Mouse (Mus musculus): ENCODE data around the gene Slc22a5. TPM values are rescaled to one million over a fixed set of nuclear protein-coding genes. Genes with fewer than 3 reads are reported as not detected.
A peak's percentile ranks its signal among the peaks of the same experiment; 100 is the strongest.
"Not testable (repeated sequence)": the region's sequence is repeated elsewhere in the genome, so short reads cannot be mapped to it uniquely, and the experiment has no call there.

The Slc22a5 gene
- polyA plus RNA-seq, 1 experiment from 2014 or later = 13.7 TPM

- H3K4me2 ChIP-seq (ENCODE audit: low read depth, low read length) = peak overlapping the region; percentile 88
- no peak for ATAC-seq
- H3K9me3 ChIP-seq (ENCODE audit: control insufficient read depth, low read length) = no peaks in the 10 kb centered on the region
- H3K9ac ChIP-seq (ENCODE audit: low read depth, low read length) = peak overlapping the region; percentile 78
- peak overlapping the region; percentile 79 for H3K27ac ChIP-seq (ENCODE audit: low read length)
- H3K4me3 ChIP-seq (ENCODE audit: low read length) = peak overlapping the region; percentile 69
- peaks cover 16% of the 10 kb centered on the region for H3K4me1 ChIP-seq (ENCODE audit: control insufficient read depth, insufficient read depth, low read length)
- no peaks in the 10 kb centered on the region for H3K27me3 ChIP-seq (replicated peaks; ENCODE audit: control insufficient read depth, insufficient read depth, low read length)
- WGBS = 5% methylated on average over 33 of the region's 33 CpGs
- H3K36me3 ChIP-seq (ENCODE audit: control insufficient read depth, insufficient read depth, low read length) = no peaks in the 10 kb centered on the region
Measured at GRCm38 (mm10) chr11:53890906-53891504, 455 bp downstream of the Slc22a5 start.

- no peak overlapping the region for H3K9ac ChIP-seq (ENCODE audit: low read depth, low read length)
- no peaks in the 10 kb centered on the region for H3K27me3 ChIP-seq (replicated peaks; ENCODE audit: control insufficient read depth, insufficient read depth, low read length)
- H3K9me3 ChIP-seq (ENCODE audit: control insufficient read depth, low read length) = no peaks in the 10 kb centered on the region
- H3K4me1 ChIP-seq (ENCODE audit: control insufficient read depth, insufficient read depth, low read length) = peaks cover 16% of the 10 kb centered on the region
- peak overlapping the region; percentile 88 for H3K4me2 ChIP-seq (ENCODE audit: low read depth, low read length)
- no peaks in the 10 kb centered on the region for H3K36me3 ChIP-seq (ENCODE audit: control insufficient read depth, insufficient read depth, low read length)
- no peak for ATAC-seq
- no peak overlapping the region for H3K27ac ChIP-seq (ENCODE audit: low read length)
- 90% methylated on average over 2 of the region's 2 CpGs for WGBS
- H3K4me3 ChIP-seq (ENCODE audit: low read length) = peak overlapping the region; percentile 69; the same call in 1 of the 2 replicates
Measured at GRCm38 (mm10) chr11:53890225-53890624, 1.2 kb downstream of the Slc22a5 start.

GRCm38 (mm10) chr11:53889091-53889645 lies 2.3 kb downstream of the Slc22a5 start:
- H3K4me1 ChIP-seq (ENCODE audit: control insufficient read depth, insufficient read depth, low read length) = peaks cover 16% of the 10 kb centered on the region
- no peak overlapping the region for H3K4me3 ChIP-seq (ENCODE audit: low read length)
- no peak overlapping the region for H3K9ac ChIP-seq (ENCODE audit: low read depth, low read length)
- H3K27me3 ChIP-seq (replicated peaks; ENCODE audit: control insufficient read depth, insufficient read depth, low read length) = no peaks in the 10 kb centered on the region
- no peak overlapping the region for H3K4me2 ChIP-seq (ENCODE audit: low read depth, low read length)
- 30% methylated on average over 4 of the region's 4 CpGs for WGBS
- H3K27ac ChIP-seq (ENCODE audit: low read length) = 0 out of 2 replicates have a peak overlapping the region, but pooled peaks have one; percentile 6
- ATAC-seq = no peak
- no peaks in the 10 kb centered on the region for H3K9me3 ChIP-seq (ENCODE audit: control insufficient read depth, low read length)
- H3K36me3 ChIP-seq (ENCODE audit: control insufficient read depth, insufficient read depth, low read length) = no peaks in the 10 kb centered on the region

- Histone ChIP-seq H3K4me3 (ENCODE audit: low read length) (no peak overlapping the region), H3K27ac (ENCODE audit: low read length) (no peak overlapping the region), H3K9me3 (ENCODE audit: control insufficient read depth, low read length) (no peaks in the 10 kb centered on the region), H3K4me2 (ENCODE audit: low read depth, low read length) (no peak overlapping the region), H3K4me1 (ENCODE audit: control insufficient read depth, insufficient read depth, low read length) (peaks cover 16% of the 10 kb centered on the region), H3K36me3 (ENCODE audit: control insufficient read depth, insufficient read depth, low read length) (no peaks in the 10 kb centered on the region), H3K27me3 (replicated peaks; ENCODE audit: control insufficient read depth, insufficient read depth, low read length) (no peaks in the 10 kb centered on the region), H3K9ac (ENCODE audit: low read depth, low read length) (no peak overlapping the region)
- 84% methylated on average over 4 of the region's 4 CpGs for WGBS
- no peak for ATAC-seq
Measured at GRCm38 (mm10) chr11:53888242-53888641, 3.2 kb downstream of the Slc22a5 start.

GRCm38 (mm10) chr11:53883287-53883686 lies 8.2 kb downstream of the Slc22a5 start:
- no peaks in the 10 kb centered on the region for H3K4me1 ChIP-seq (ENCODE audit: control insufficient read depth, insufficient read depth, low read length)
- 91% methylated on average over 2 of the region's 2 CpGs for WGBS
- H3K9me3 ChIP-seq (ENCODE audit: control insufficient read depth, low read length) = no peaks in the 10 kb centered on the region
- no peak for ATAC-seq
- no peaks in the 10 kb centered on the region for H3K27me3 ChIP-seq (replicated peaks; ENCODE audit: control insufficient read depth, insufficient read depth, low read length)
- no peak overlapping the region for H3K4me2 ChIP-seq (ENCODE audit: low read depth, low read length)
- H3K27ac ChIP-seq (ENCODE audit: low read length) = no peak overlapping the region
- H3K9ac ChIP-seq (ENCODE audit: low read depth, low read length) = no peak overlapping the region
- H3K36me3 ChIP-seq (ENCODE audit: control insufficient read depth, insufficient read depth, low read length) = no peaks in the 10 kb centered on the region
- H3K4me3 ChIP-seq (ENCODE audit: low read length) = no peak overlapping the region

- not testable (repeated sequence) for H3K36me3 ChIP-seq (ENCODE audit: control insufficient read depth, insufficient read depth, low read length); H3K9me3 ChIP-seq (ENCODE audit: control insufficient read depth, low read length); H3K4me3 ChIP-seq (ENCODE audit: low read length); H3K27me3 ChIP-seq (replicated peaks; ENCODE audit: control insufficient read depth, insufficient read depth, low read length); H3K4me2 ChIP-seq (ENCODE audit: low read depth, low read length); ATAC-seq; H3K9ac ChIP-seq (ENCODE audit: low read depth, low read length); H3K27ac ChIP-seq (ENCODE audit: low read length); H3K4me1 ChIP-seq (ENCODE audit: control insufficient read depth, insufficient read depth, low read length)
- WGBS = 90% methylated on average over 5 of the region's 5 CpGs
Measured at GRCm38 (mm10) chr11:53878096-53878495, 13.4 kb downstream of the Slc22a5 start.

GRCm38 (mm10) chr11:53876488-53876887 lies 15.0 kb downstream of the Slc22a5 start:
- Histone ChIP-seq H3K4me2 (ENCODE audit: low read depth, low read length) (no peak overlapping the region), H3K9me3 (ENCODE audit: control insufficient read depth, low read length) (no peaks in the 10 kb centered on the region), H3K36me3 (ENCODE audit: control insufficient read depth, insufficient read depth, low read length) (0 out of 2 replicates have a peak, but pooled peaks cover 2% of the 10 kb centered on the region), H3K27ac (ENCODE audit: low read length) (no peak overlapping the region), H3K4me3 (ENCODE audit: low read length) (no peak overlapping the region), H3K9ac (ENCODE audit: low read depth, low read length) (no peak overlapping the region), H3K4me1 (ENCODE audit: control insufficient read depth, insufficient read depth, low read length) (no peaks in the 10 kb centered on the region), H3K27me3 (replicated peaks; ENCODE audit: control insufficient read depth, insufficient read depth, low read length) (no peaks in the 10 kb centered on the region)
- ATAC-seq = no peak
- 84% methylated on average over 4 of the region's 4 CpGs for WGBS

- Histone ChIP-seq H3K27ac (ENCODE audit: low read length) (no peak overlapping the region), H3K4me3 (ENCODE audit: low read length) (no peak overlapping the region), H3K4me1 (ENCODE audit: control insufficient read depth, insufficient read depth, low read length) (no peaks in the 10 kb centered on the region), H3K9ac (ENCODE audit: low read depth, low read length) (no peak overlapping the region), H3K4me2 (ENCODE audit: low read depth, low read length) (no peak overlapping the region), H3K36me3 (ENCODE audit: control insufficient read depth, insufficient read depth, low read length) (0 out of 2 replicates have a peak, but pooled peaks cover 2% of the 10 kb centered on the region), H3K9me3 (ENCODE audit: control insufficient read depth, low read length) (no peaks in the 10 kb centered on the region), H3K27me3 (replicated peaks; ENCODE audit: control insufficient read depth, insufficient read depth, low read length) (no peaks in the 10 kb centered on the region)
- peak; percentile 74; the same call in 1 of the 2 replicates for ATAC-seq
- 67% methylated on average over 4 of the region's 4 CpGs for whole genome bisulfite sequencing
Measured at GRCm38 (mm10) chr11:53874706-53875105, 16.8 kb downstream of the Slc22a5 start.

- 64% methylated on average over 5 of the region's 5 CpGs for WGBS
- H3K27ac ChIP-seq (ENCODE audit: low read length); H3K9me3 ChIP-seq (ENCODE audit: control insufficient read depth, low read length); H3K27me3 ChIP-seq (replicated peaks; ENCODE audit: control insufficient read depth, insufficient read depth, low read length); H3K4me2 ChIP-seq (ENCODE audit: low read depth, low read length); H3K4me1 ChIP-seq (ENCODE audit: control insufficient read depth, insufficient read depth, low read length); H3K9ac ChIP-seq (ENCODE audit: low read depth, low read length); ATAC-seq; H3K36me3 ChIP-seq (ENCODE audit: control insufficient read depth, insufficient read depth, low read length); H3K4me3 ChIP-seq (ENCODE audit: low read length): not testable (repeated sequence)
Measured at GRCm38 (mm10) chr11:53873909-53874704, 17.4 kb downstream of the Slc22a5 start.

All from intestine, embryonic 16.5 days (tissue).